Mouse (Mus musculus): ENCODE measurements around the gene Gata1. TPM values are rescaled to one million over a fixed set of nuclear protein-coding genes. Genes with fewer than 3 reads are reported as not detected.
A peak's percentile ranks its signal among the peaks of the same experiment; 100 is the strongest.

Gata1 gene
- polyA plus RNA-seq, 1 experiment from 2014 or later = not detected

DNA sequence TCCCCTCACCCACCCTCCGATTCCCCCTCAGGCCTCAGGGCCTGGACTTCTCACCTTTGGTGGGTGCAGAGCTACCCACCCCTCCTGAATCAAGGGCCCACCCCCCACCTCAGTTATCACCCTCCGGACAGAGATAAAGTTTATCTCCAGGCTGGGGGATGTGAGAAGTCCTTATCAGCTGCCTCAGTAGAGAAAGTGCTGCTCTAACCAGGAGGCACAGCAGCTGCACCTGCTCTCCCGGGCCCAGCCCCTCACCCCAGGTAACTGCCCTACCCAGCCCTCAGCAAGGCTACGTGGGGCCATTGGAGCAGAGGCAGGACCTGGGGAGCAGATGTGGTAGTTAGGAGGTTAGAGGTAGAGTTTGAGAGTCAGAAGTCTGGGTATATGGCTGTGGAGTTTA is 11.7 kb downstream of the Gata1 start:
- no peak for TF ChIP-seq CTCF (IDR thresholded peaks at IDR 0.05)
- H3K27me3 ChIP-seq = no peaks in the 10 kb centered on the region
- ATAC-seq (no peak), DNase-seq (ENCODE audit: low read depth, low spot score) (no peak)
- ChIA-PET CTCF (no interaction called here), POLR2A (no interaction called here)
- in situ Hi-C loops (cut with MboI; ENCODE audit: low pct_unique_long_range_greater_than_20kb) = no loop called here

GRCm38 (mm10) chrX:7963829-7964626 is 13.8 kb downstream of the Gata1 start:
- no peak for ATAC-seq
- in situ Hi-C loops (cut with MboI; ENCODE audit: low pct_unique_long_range_greater_than_20kb) = no loop called here
- CTCF ChIA-PET = no interaction called here

DNA sequence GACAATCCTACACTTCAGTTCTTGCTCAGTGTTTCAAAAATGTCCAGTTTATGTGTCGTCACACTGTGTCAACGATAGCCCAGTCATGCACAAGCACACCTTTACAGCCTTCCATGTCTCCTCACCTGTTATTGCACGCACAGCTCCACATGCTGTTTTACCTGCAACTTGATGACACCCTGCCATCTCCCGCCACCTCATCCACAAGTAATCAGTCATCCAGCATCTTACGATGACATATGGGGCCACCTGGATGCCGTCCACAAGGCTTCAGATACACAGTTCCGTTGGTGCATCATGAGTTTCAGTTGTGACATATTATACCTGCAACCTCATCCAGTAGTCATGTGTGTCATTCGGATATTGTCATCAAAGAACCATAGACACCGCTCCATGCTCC is 19.0 kb downstream of the Gata1 start:
- H3K27me3 ChIP-seq = peaks cover 6% of the 10 kb centered on the region
- DNase-seq (ENCODE audit: low read depth, low spot score) = no peak
- POLR2A ChIA-PET = no interaction called here
- TF ChIP-seq CTCF (IDR thresholded peaks at IDR 0.05) = no peak
- CTCF ChIA-PET = no interaction called here
- ATAC-seq = no peak
- in situ Hi-C loops (cut with MboI; ENCODE audit: low pct_unique_long_range_greater_than_20kb) = no loop called here

More at GRCm38 (mm10) chrX:7963829-7964626, 13.8 kb downstream of the Gata1 start:
- no peak for TF ChIP-seq CTCF (IDR thresholded peaks at IDR 0.05)
- no peak for DNase-seq (ENCODE audit: low read depth, low spot score)
- POLR2A ChIA-PET = no interaction called here
- no peaks in the 10 kb centered on the region for H3K27me3 ChIP-seq

- CTCF ChIA-PET = no interaction called here
- peaks cover 6% of the 10 kb centered on the region for H3K27me3 ChIP-seq
- POLR2A ChIA-PET = no interaction called here
- ATAC-seq (no peak), DNase-seq (ENCODE audit: low read depth, low spot score) (no peak)
- in situ Hi-C loops (cut with MboI; ENCODE audit: low pct_unique_long_range_greater_than_20kb) = loop anchor here (5.0 kb wide), 1 partner anchor 47 kb away; no protein-coding TSS in a partner anchor
- TF ChIP-seq CTCF (IDR thresholded peaks at IDR 0.05) = no peak
These were observed 27.8 kb downstream of the Gata1 start for GRCm38 (mm10) chrX:7950091-7950490.

DNA sequence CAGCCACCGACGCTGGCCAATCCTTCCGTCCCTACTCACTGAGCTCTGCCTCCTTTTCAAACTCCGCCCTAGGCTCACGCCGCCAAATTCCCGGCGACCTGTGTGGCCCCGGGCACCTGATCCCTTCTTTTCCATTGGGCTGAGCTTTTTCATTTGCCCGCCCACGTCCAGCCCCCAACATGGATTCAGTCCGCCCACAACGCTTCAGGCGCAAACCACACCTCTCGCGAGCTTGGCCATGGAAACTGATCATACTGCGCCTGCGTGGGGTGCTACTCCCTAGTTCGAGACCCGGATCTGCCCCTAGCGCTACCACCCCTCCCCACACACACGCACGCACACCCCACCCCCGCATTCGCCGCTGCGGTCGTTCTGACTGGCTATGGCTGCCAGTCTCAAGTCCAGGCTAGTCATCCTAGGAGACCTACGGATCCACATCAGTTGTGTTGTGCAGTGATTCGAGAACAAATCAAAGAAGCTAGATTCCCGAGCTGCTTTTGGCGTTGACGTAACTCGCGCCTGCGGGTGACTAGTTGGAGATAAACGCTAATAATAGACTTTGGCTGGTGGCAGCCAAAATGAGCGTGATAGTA is 29.9 kb downstream of the Gata1 start:
- POLR2A ChIA-PET = interaction anchor here (0.6 kb wide), 1 partner anchor 189 kb away, joined by 3 read pairs; no protein-coding TSS in a partner anchor

DNA sequence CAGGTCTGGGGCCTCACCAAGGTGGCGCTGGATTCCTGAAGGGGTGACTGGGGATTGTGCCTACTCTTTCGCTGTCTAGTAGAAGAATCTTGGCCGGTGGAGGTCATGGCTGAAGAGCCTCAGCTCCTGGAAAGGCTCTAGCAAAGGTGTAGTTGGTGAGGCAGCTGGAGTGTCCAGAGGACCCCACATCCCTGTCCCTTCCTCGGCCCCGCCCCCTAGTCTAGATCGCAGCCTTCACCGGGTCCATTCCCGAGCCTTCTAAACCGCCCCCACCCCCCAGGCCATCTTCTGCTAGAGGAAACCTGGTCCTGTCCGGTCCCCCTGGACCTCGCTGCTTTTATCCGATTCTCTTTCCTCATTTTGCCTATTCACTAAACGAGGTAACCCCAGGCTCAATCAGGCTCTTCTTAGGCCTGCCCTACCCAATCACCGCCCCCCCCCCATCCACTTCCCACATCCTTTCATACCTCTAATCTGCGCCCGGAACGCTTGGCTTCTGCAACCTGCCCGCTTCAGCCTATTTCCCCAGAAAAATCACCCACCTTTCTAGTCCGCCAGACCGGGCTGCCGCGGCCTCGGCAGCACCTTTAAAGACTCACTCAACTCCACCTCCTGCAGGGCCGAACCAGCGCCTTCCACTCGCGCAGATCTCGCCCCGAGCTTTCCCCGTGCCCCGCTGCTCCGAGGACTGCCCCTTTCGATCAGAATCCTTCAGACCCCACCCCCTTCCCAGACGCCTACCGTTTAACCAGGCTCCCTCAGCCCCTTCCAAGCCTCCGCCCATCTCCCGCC is 30.6 kb downstream of the Gata1 start, which contains the start of gene Hdac6:
Gene Hdac6, minus strand, starts transcription at position 782 of the 792 bp plus-strand sequence.
- ATAC-seq = peak; percentile 89
- in situ Hi-C loops (cut with MboI; ENCODE audit: low pct_unique_long_range_greater_than_20kb) = no loop called here
- H3K27me3 ChIP-seq = peaks cover 4% of the 10 kb centered on the region
- ChIA-PET CTCF (no interaction called here), POLR2A (interaction anchor here (0.6 kb wide), 1 partner anchor 189 kb away, joined by 3 read pairs; no protein-coding TSS in a partner anchor)
- no peak for TF ChIP-seq CTCF (IDR thresholded peaks at IDR 0.05)
- no peak for DNase-seq (ENCODE audit: low read depth, low spot score)

More for the DNA sequence above, 29.9 kb downstream of the Gata1 start:
- H3K27me3 ChIP-seq = no peaks in the 10 kb centered on the region
- no peak for TF ChIP-seq CTCF (IDR thresholded peaks at IDR 0.05)
- CTCF ChIA-PET = interaction anchor here (1.0 kb wide), 1 partner anchor 9 kb away, joined by 3 read pairs; no protein-coding TSS in a partner anchor
- ATAC-seq (no peak), DNase-seq (ENCODE audit: low read depth, low spot score) (peak; percentile 72)
- in situ Hi-C loops (cut with MboI; ENCODE audit: low pct_unique_long_range_greater_than_20kb) = no loop called here

DNA sequence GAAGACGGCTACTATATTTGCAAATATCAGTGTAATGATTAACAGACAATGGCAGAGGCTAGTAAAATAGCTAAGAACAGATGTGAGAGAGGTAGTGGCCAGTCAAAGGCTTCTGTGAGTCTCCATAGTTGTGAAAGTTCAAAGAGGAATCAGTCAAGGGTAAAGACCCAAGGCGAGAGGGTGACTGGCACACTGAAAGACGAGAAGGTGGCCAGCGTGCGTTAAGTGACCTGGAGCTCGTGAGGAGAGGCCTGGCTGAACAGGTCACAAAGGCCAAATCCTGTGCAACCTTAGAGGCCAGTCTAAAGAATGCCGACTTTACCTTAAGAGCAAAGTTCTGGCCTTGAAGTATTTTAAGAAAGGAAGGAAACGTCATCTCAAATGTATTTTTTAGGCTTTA is 32.3 kb downstream of the Gata1 start:
- in situ Hi-C loops (cut with MboI; ENCODE audit: low pct_unique_long_range_greater_than_20kb) = no loop called here

GRCm38 (mm10) chrX:7937667-7938066 is 40.2 kb downstream of the Gata1 start:
- TF ChIP-seq CTCF (IDR thresholded peaks at IDR 0.05) = no peak
- in situ Hi-C loops (cut with MboI; ENCODE audit: low pct_unique_long_range_greater_than_20kb) = no loop called here
- ChIA-PET CTCF (no interaction called here), POLR2A (no interaction called here)
- ATAC-seq = peak; percentile 54
- peaks cover 10% of the 10 kb centered on the region for H3K27me3 ChIP-seq
- no peak for DNase-seq (ENCODE audit: low read depth, low spot score)

More for the DNA sequence above, 32.3 kb downstream of the Gata1 start:
- peaks cover 5% of the 10 kb centered on the region for H3K27me3 ChIP-seq
- no peak for DNase-seq (ENCODE audit: low read depth, low spot score)
- no peak for ATAC-seq
- ChIA-PET POLR2A (interaction anchor here (0.8 kb wide), 1 partner anchor 17 kb away, joined by 3 read pairs; the partner anchor contains the start of gene Eras), CTCF (no interaction called here)
- TF ChIP-seq CTCF (IDR thresholded peaks at IDR 0.05) = no peak

DNA sequence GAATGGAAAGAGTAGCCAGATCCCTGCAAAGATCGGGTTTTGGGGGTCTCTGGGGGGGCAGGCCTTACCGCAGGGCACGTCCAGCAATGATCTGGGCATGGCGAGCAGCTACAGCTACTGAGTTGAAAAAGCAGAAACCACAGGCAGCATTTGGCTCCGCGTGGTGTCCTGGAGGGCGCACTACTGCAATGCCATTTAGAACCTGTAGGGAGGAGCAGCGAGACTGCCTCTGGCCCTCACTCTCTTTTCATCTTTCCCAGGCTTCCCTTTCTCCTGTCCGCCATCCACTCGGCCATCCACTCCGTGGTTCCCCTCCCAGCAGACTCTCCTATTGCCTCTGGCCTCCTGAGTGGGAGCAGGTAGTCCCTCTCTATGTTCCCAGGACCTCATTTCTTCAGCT is 41.0 kb downstream of the Gata1 start:
- CTCF ChIA-PET = no interaction called here
- H3K27me3 ChIP-seq = peaks cover 7% of the 10 kb centered on the region
- TF ChIP-seq CTCF (IDR thresholded peaks at IDR 0.05) = no peak
- in situ Hi-C loops (cut with MboI; ENCODE audit: low pct_unique_long_range_greater_than_20kb) = no loop called here
- ATAC-seq (no peak), DNase-seq (ENCODE audit: low read depth, low spot score) (no peak)
- POLR2A ChIA-PET = no interaction called here

GRCm38 (mm10) chrX:7928270-7928790 is 49.5 kb downstream of the Gata1 start, which contains the start of gene Eras:
Gene Eras (minus strand): TSS chrX:7928607.
- peaks cover 26% of the 10 kb centered on the region for H3K27me3 ChIP-seq
- ChIA-PET POLR2A (interaction anchor here (1.0 kb wide), 1 partner anchor 17 kb away, joined by 3 read pairs; no protein-coding TSS in a partner anchor), CTCF (no interaction called here)
- DNase-seq (ENCODE audit: low read depth, low spot score) = no peak
- no peak for ATAC-seq
- in situ Hi-C loops (cut with MboI; ENCODE audit: low pct_unique_long_range_greater_than_20kb) = no loop called here
- no peak for TF ChIP-seq CTCF (IDR thresholded peaks at IDR 0.05)

Data from Patski (cell line).